Mouse (Mus musculus): Measurements from ENCODE around the gene C330007P06Rik. TPM values are rescaled to one million over a fixed set of nuclear protein-coding genes. Genes with fewer than 3 reads are reported as not detected.

C330007P06Rik gene
- polyA plus RNA-seq, 1 experiment from 2014 or later = 23.0 TPM

- no peak for ATAC-seq (ENCODE audit: low FRiP score, low TSS enrichment)
- H3K27ac ChIP-seq (replicated peaks; ENCODE audit: low read depth, low read length) = no peak overlapping the region
- no peak overlapping the region for H3K4me2 ChIP-seq (ENCODE audit: low read length)
- H3K27me3 ChIP-seq (ENCODE audit: control insufficient read depth, insufficient read depth, low read length) = no peaks in the 10 kb centered on the region
- no peaks in the 10 kb centered on the region for H3K36me3 ChIP-seq (ENCODE audit: control insufficient read depth, insufficient read depth, low read length)
- no peak for DNase-seq
- no peak overlapping the region for H3K9ac ChIP-seq (replicated peaks; ENCODE audit: low read length)
- 90% methylated on average over 1 of the region's 1 CpGs for WGBS
- no peaks in the 10 kb centered on the region for H3K9me3 ChIP-seq (ENCODE audit: control insufficient read depth, low read length)
- H3K4me3 ChIP-seq (replicated peaks; ENCODE audit: low read depth, low read length) = no peak overlapping the region
- no peaks in the 10 kb centered on the region for H3K4me1 ChIP-seq (ENCODE audit: control insufficient read depth, insufficient read depth, low read length)
These were observed 26.8 kb downstream of the C330007P06Rik start for GRCm38 (mm10) chrX:36847152-36847551.

GRCm38 (mm10) chrX:36843346-36843990 lies 30.4 kb downstream of the C330007P06Rik start:
- Histone ChIP-seq H3K27me3 (ENCODE audit: control insufficient read depth, insufficient read depth, low read length) (no peaks in the 10 kb centered on the region), H3K4me3 (replicated peaks; ENCODE audit: low read depth, low read length) (no peak overlapping the region), H3K27ac (replicated peaks; ENCODE audit: low read depth, low read length) (no peak overlapping the region), H3K9ac (replicated peaks; ENCODE audit: low read length) (no peak overlapping the region), H3K36me3 (ENCODE audit: control insufficient read depth, insufficient read depth, low read length) (no peaks in the 10 kb centered on the region), H3K4me1 (ENCODE audit: control insufficient read depth, insufficient read depth, low read length) (no peaks in the 10 kb centered on the region), H3K4me2 (ENCODE audit: low read length) (no peak overlapping the region), H3K9me3 (ENCODE audit: control insufficient read depth, low read length) (no peaks in the 10 kb centered on the region)
- DNase-seq = no peak
- ATAC-seq (ENCODE audit: low FRiP score, low TSS enrichment) = no peak
- 86% methylated on average over 4 of the region's 4 CpGs for WGBS

GRCm38 (mm10) chrX:36841698-36842097 lies 32.2 kb downstream of the C330007P06Rik start:
- DNase-seq (no peak), ATAC-seq (ENCODE audit: low FRiP score, low TSS enrichment) (no peak)
- H3K9me3 ChIP-seq (ENCODE audit: control insufficient read depth, low read length) = no peaks in the 10 kb centered on the region
- 89% methylated on average over 6 of the region's 6 CpGs for WGBS
- H3K4me2 ChIP-seq (ENCODE audit: low read length) = no peak overlapping the region
- H3K36me3 ChIP-seq (ENCODE audit: control insufficient read depth, insufficient read depth, low read length) = no peaks in the 10 kb centered on the region
- no peak overlapping the region for H3K27ac ChIP-seq (replicated peaks; ENCODE audit: low read depth, low read length)
- no peaks in the 10 kb centered on the region for H3K27me3 ChIP-seq (ENCODE audit: control insufficient read depth, insufficient read depth, low read length)
- H3K9ac ChIP-seq (replicated peaks; ENCODE audit: low read length) = no peak overlapping the region
- no peaks in the 10 kb centered on the region for H3K4me1 ChIP-seq (ENCODE audit: control insufficient read depth, insufficient read depth, low read length)
- H3K4me3 ChIP-seq (replicated peaks; ENCODE audit: low read depth, low read length) = no peak overlapping the region

GRCm38 (mm10) chrX:36839391-36839790 lies 34.5 kb downstream of the C330007P06Rik start:
- Histone ChIP-seq H3K27me3 (ENCODE audit: control insufficient read depth, insufficient read depth, low read length) (no peaks in the 10 kb centered on the region), H3K4me3 (replicated peaks; ENCODE audit: low read depth, low read length) (no peak overlapping the region), H3K4me1 (ENCODE audit: control insufficient read depth, insufficient read depth, low read length) (no peaks in the 10 kb centered on the region), H3K4me2 (ENCODE audit: low read length) (no peak overlapping the region), H3K36me3 (ENCODE audit: control insufficient read depth, insufficient read depth, low read length) (no peaks in the 10 kb centered on the region), H3K9me3 (ENCODE audit: control insufficient read depth, low read length) (no peaks in the 10 kb centered on the region), H3K9ac (replicated peaks; ENCODE audit: low read length) (no peak overlapping the region), H3K27ac (replicated peaks; ENCODE audit: low read depth, low read length) (no peak overlapping the region)
- WGBS = 83% methylated on average over 7 of the region's 7 CpGs
- ATAC-seq (ENCODE audit: low FRiP score, low TSS enrichment) (no peak), DNase-seq (no peak)

GRCm38 (mm10) chrX:36837069-36837676 lies 36.7 kb downstream of the C330007P06Rik start:
- WGBS = 72% methylated on average over 6 of the region's 6 CpGs
- Histone ChIP-seq H3K4me3 (replicated peaks; ENCODE audit: low read depth, low read length) (no peak overlapping the region), H3K27ac (replicated peaks; ENCODE audit: low read depth, low read length) (no peak overlapping the region), H3K27me3 (ENCODE audit: control insufficient read depth, insufficient read depth, low read length) (no peaks in the 10 kb centered on the region), H3K4me1 (ENCODE audit: control insufficient read depth, insufficient read depth, low read length) (no peaks in the 10 kb centered on the region), H3K9ac (replicated peaks; ENCODE audit: low read length) (no peak overlapping the region), H3K4me2 (ENCODE audit: low read length) (no peak overlapping the region), H3K36me3 (ENCODE audit: control insufficient read depth, insufficient read depth, low read length) (no peaks in the 10 kb centered on the region), H3K9me3 (ENCODE audit: control insufficient read depth, low read length) (no peaks in the 10 kb centered on the region)
- DNase-seq (no peak), ATAC-seq (ENCODE audit: low FRiP score, low TSS enrichment) (no peak)

GRCm38 (mm10) chrX:36833397-36834084 lies 40.4 kb downstream of the C330007P06Rik start:
- no peaks in the 10 kb centered on the region for H3K36me3 ChIP-seq (ENCODE audit: control insufficient read depth, insufficient read depth, low read length)
- H3K4me3 ChIP-seq (replicated peaks; ENCODE audit: low read depth, low read length) = peak overlapping the region; percentile 24; the same call in 1 of the 2 replicates
- peak; percentile 63; the same call in 1 of the 2 replicates for ATAC-seq (ENCODE audit: low FRiP score, low TSS enrichment)
- WGBS = 26% methylated on average over 19 of the region's 19 CpGs
- no peaks in the 10 kb centered on the region for H3K4me1 ChIP-seq (ENCODE audit: control insufficient read depth, insufficient read depth, low read length)
- H3K4me2 ChIP-seq (ENCODE audit: low read length) = peak overlapping the region; percentile 52
- H3K27ac ChIP-seq (replicated peaks; ENCODE audit: low read depth, low read length) = peak overlapping the region; percentile 42; the same call in 1 of the 2 replicates
- no peak overlapping the region; the same call in 1 of the 2 replicates for H3K9ac ChIP-seq (replicated peaks; ENCODE audit: low read length)
- peak; percentile 84 for DNase-seq
- no peaks in the 10 kb centered on the region for H3K27me3 ChIP-seq (ENCODE audit: control insufficient read depth, insufficient read depth, low read length)
- no peaks in the 10 kb centered on the region for H3K9me3 ChIP-seq (ENCODE audit: control insufficient read depth, low read length)

GRCm38 (mm10) chrX:36831632-36832031 lies 42.3 kb downstream of the C330007P06Rik start:
- WGBS = 83% methylated on average over 4 of the region's 4 CpGs
- no peak for DNase-seq

GRCm38 (mm10) chrX:36830271-36830670 lies 43.6 kb downstream of the C330007P06Rik start:
- no peak overlapping the region for H3K27ac ChIP-seq (replicated peaks; ENCODE audit: low read depth, low read length)
- no peaks in the 10 kb centered on the region for H3K4me1 ChIP-seq (ENCODE audit: control insufficient read depth, insufficient read depth, low read length)
- no peaks in the 10 kb centered on the region for H3K9me3 ChIP-seq (ENCODE audit: control insufficient read depth, low read length)
- peak; percentile 62 for DNase-seq
- H3K36me3 ChIP-seq (ENCODE audit: control insufficient read depth, insufficient read depth, low read length) = no peaks in the 10 kb centered on the region
- no peak overlapping the region for H3K9ac ChIP-seq (replicated peaks; ENCODE audit: low read length)
- H3K4me2 ChIP-seq (ENCODE audit: low read length) = no peak overlapping the region
- no peaks in the 10 kb centered on the region for H3K27me3 ChIP-seq (ENCODE audit: control insufficient read depth, insufficient read depth, low read length)
- no peak for ATAC-seq (ENCODE audit: low FRiP score, low TSS enrichment)
- H3K4me3 ChIP-seq (replicated peaks; ENCODE audit: low read depth, low read length) = no peak overlapping the region
- 41% methylated on average over 5 of the region's 5 CpGs for WGBS

More at GRCm38 (mm10) chrX:36831632-36832031, 42.3 kb downstream of the C330007P06Rik start:
- Histone ChIP-seq H3K27me3 (ENCODE audit: control insufficient read depth, insufficient read depth, low read length) (no peaks in the 10 kb centered on the region), H3K36me3 (ENCODE audit: control insufficient read depth, insufficient read depth, low read length) (no peaks in the 10 kb centered on the region), H3K4me2 (ENCODE audit: low read length) (no peak overlapping the region), H3K4me1 (ENCODE audit: control insufficient read depth, insufficient read depth, low read length) (no peaks in the 10 kb centered on the region), H3K9ac (replicated peaks; ENCODE audit: low read length) (no peak overlapping the region), H3K9me3 (ENCODE audit: control insufficient read depth, low read length) (no peaks in the 10 kb centered on the region), H3K4me3 (replicated peaks; ENCODE audit: low read depth, low read length) (no peak overlapping the region), H3K27ac (replicated peaks; ENCODE audit: low read depth, low read length) (no peak overlapping the region)
- no peak for ATAC-seq (ENCODE audit: low FRiP score, low TSS enrichment)

All from midbrain, embryonic 14.5 days (tissue).